ENCODE assay signal across 8 mouse cellular contexts in the genomic region with DNA sequence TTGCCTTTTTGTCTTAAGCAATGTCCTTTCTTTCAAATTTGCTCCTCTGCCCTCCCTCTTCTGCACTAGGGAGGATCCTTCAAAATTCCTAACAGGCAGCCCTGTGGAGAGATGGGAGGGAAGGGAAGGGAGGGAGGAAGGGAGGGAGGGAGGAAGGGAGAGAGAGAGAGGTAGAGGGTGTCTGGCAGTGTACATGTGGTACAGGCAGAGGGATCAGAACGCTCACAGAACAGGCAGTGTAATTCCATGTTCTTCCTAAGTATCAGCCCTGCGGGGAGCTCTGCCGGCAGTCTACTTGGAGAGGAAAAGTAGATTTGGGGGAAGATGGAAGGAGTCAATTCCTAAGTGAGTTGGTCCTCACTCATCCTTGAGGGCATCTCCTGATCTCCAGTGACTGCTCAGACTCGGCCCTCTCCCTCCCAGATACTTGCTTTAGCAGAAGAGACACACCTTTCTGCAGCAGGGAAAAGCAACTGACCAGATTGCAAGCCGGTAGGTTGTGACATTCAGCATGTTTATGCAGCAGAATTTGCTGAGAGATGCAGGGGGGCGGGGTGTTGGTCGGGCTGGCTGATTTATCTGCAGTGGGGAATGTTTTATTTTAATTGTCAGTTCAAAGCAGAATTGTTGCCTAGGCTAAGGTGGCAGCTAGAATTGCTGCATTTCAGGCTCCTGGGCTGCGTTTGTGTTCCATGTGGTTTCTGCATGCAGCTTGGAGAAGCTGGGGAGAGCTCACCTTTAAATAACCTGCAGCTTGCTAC. TPM values are rescaled to one million over a fixed set of nuclear protein-coding genes. Genes with fewer than 3 reads are reported as not detected.
DNase-seq lines count a peak whose midpoint lies in the region; ATAC-seq and TF ChIP-seq lines count a peak whose summit lies in the region.

A gene (plus strand): TSS at position 190 of the 761 bp plus-strand sequence.

- H3K36me3 ChIP-seq in forebrain, postnatal 0 days (ENCODE audit: insufficient read depth), result no peaks in the 10 kb centered on the region
- H3K36me3 ChIP-seq in hindbrain, postnatal 0 days (ENCODE audit: insufficient read depth, low read length), result no peaks in the 10 kb centered on the region
- no peaks in the 10 kb centered on the region for H3K36me3 ChIP-seq in liver, embryonic 16.5 days (ENCODE audit: control insufficient read depth, insufficient read depth)
- H3K36me3 ChIP-seq in stomach, embryonic 15.5 days, result no peaks in the 10 kb centered on the region

- H3K4me1 ChIP-seq in forebrain, postnatal 0 days (ENCODE audit: insufficient read depth), result peaks cover 7% of the 10 kb centered on the region; the same call in 1 of the 2 replicates
- peaks cover 7% of the 10 kb centered on the region; the same call in 1 of the 2 replicates for H3K4me1 ChIP-seq in hindbrain, postnatal 0 days (ENCODE audit: insufficient read depth, low read length)
- no peaks in the 10 kb centered on the region for H3K4me1 ChIP-seq in liver, embryonic 16.5 days (ENCODE audit: control insufficient read depth, low read depth, low read length)
- peaks cover 7% of the 10 kb centered on the region for H3K4me1 ChIP-seq in stomach, embryonic 15.5 days

- no peaks in the 10 kb centered on the region for H3K9me3 ChIP-seq in forebrain, postnatal 0 days (ENCODE audit: low read length)
- no peaks in the 10 kb centered on the region for H3K9me3 ChIP-seq in hindbrain, postnatal 0 days (ENCODE audit: low read length)
- H3K9me3 ChIP-seq in liver, embryonic 16.5 days (replicated peaks; ENCODE audit: control insufficient read depth, low read length), result no peaks in the 10 kb centered on the region
- no peaks in the 10 kb centered on the region for H3K9me3 ChIP-seq in stomach, embryonic 15.5 days

- ATAC-seq in forebrain, postnatal 0 days, result peak; percentile 84
- peak; percentile 73; the same call in 1 of the 2 replicates for ATAC-seq in hindbrain, postnatal 0 days
- no peak for ATAC-seq in liver, embryonic 16.5 days (ENCODE audit: low read depth)
- ATAC-seq in stomach, embryonic 15.5 days (ENCODE audit: insufficient read depth, low FRiP score, low read depth), result no peak

- DNase-seq in gastrocnemius, postnatal 4 days (ENCODE audit: low spot score in 2 of 2), result no peak
- no peak for DNase-seq in gastrocnemius, adult 8-10 months (ENCODE audit: low spot score in 2 of 2)
- DNase-seq in adrenal gland, postnatal 25 days, result no peak
- peak; percentile 73 for DNase-seq in forebrain, postnatal 0 days
- peak; percentile 54 for DNase-seq in hindbrain, postnatal 0 days (ENCODE audit: low spot score)
- DNase-seq in thymus, postnatal 10 days (ENCODE audit: low spot score in 2 of 2), result no peak

- peak within 1 kb of the TSS; percentile 84 for H3K27ac ChIP-seq in forebrain, postnatal 0 days (ENCODE audit: low read depth, low read length)
- peak within 1 kb of the TSS; percentile 78 for H3K27ac ChIP-seq in hindbrain, postnatal 0 days
- H3K27ac ChIP-seq in liver, embryonic 16.5 days (ENCODE audit: low read length), result no peak within 1 kb of the TSS
- H3K27ac ChIP-seq in stomach, embryonic 15.5 days, result no peak within 1 kb of the TSS

- peak within 1 kb of the TSS; percentile 66 for H3K9ac ChIP-seq in forebrain, postnatal 0 days
- peak within 1 kb of the TSS; percentile 53 for H3K9ac ChIP-seq in hindbrain, postnatal 0 days (replicated peaks; ENCODE audit: low read length)
- H3K9ac ChIP-seq in liver, embryonic 16.5 days (ENCODE audit: low read depth, low read length), result no peak within 1 kb of the TSS
- H3K9ac ChIP-seq in stomach, embryonic 15.5 days, result no peak within 1 kb of the TSS

- no peaks in the 10 kb centered on the region for H3K27me3 ChIP-seq in forebrain, postnatal 0 days (ENCODE audit: insufficient read depth, low read length)
- no peaks in the 10 kb centered on the region for H3K27me3 ChIP-seq in hindbrain, postnatal 0 days (ENCODE audit: insufficient read depth, low read length)
- H3K27me3 ChIP-seq in liver, embryonic 16.5 days (ENCODE audit: control insufficient read depth, insufficient read depth, low read depth, low read length), result no peaks in the 10 kb centered on the region
- no peaks in the 10 kb centered on the region for H3K27me3 ChIP-seq in stomach, embryonic 15.5 days (replicated peaks)

- peak within 1 kb of the TSS; percentile 49 for H3K4me3 ChIP-seq in forebrain, postnatal 0 days (ENCODE audit: low read depth, low read length)
- H3K4me3 ChIP-seq in hindbrain, postnatal 0 days (ENCODE audit: low read length), result peak within 1 kb of the TSS; percentile 42
- H3K4me3 ChIP-seq in liver, embryonic 16.5 days (ENCODE audit: low read depth, low read length), result no peak within 1 kb of the TSS
- H3K4me3 ChIP-seq in stomach, embryonic 15.5 days (replicated peaks), result no peak within 1 kb of the TSS

- 36% methylated on average over 8 of the region's 8 CpGs for WGBS in forebrain, postnatal 0 days
- 30% methylated on average over 8 of the region's 8 CpGs for WGBS in hindbrain, postnatal 0 days
- 42% methylated on average over 8 of the region's 8 CpGs for WGBS in liver, embryonic 16.5 days (ENCODE audit: insufficient replicate concordance)
- WGBS in stomach, embryonic 15.5 days, result 25% methylated on average over 8 of the region's 8 CpGs

- TF ChIP-seq CTCF in forebrain, postnatal 0 days (IDR thresholded peaks at IDR 0.05; ENCODE audit: low read depth), result no peak
- no peak for TF ChIP-seq CTCF in hindbrain, postnatal 0 days (IDR thresholded peaks at IDR 0.05; ENCODE audit: low read depth)

- peak within 1 kb of the TSS; percentile 56 for H3K4me2 ChIP-seq in forebrain, postnatal 0 days (ENCODE audit: low read depth)
- peak within 1 kb of the TSS; percentile 55 for H3K4me2 ChIP-seq in hindbrain, postnatal 0 days (ENCODE audit: low read depth, low read length)
- no peak within 1 kb of the TSS for H3K4me2 ChIP-seq in liver, embryonic 16.5 days (ENCODE audit: low read depth, low read length)
- H3K4me2 ChIP-seq in stomach, embryonic 15.5 days, result 0 out of 2 replicates have a peak within 1 kb of the TSS, but pooled peaks have one; percentile 17

RNA-seq across cellular contexts. Expression of the gene that starts here (rescaled TPM):
- total RNA-seq in gastrocnemius, postnatal 4 days (2021), result 10 to 100 TPM; 32.9 to 38.0 TPM
- 1 to 10 TPM; 2.1 to 3.0 (median 2.6) TPM for total RNA-seq in gastrocnemius, adult 8-10 months (2022)
- 10.3 and 14.6 TPM in 2 replicates for total RNA-seq in adrenal gland, postnatal 25 days (2021)
- 74.5 and 85.8 TPM in 2 replicates for total RNA-seq in forebrain, postnatal 0 days (2014; rRNA removed)
- polyA plus RNA-seq in forebrain, postnatal 0 days (2015; fragmentation: Nextera tagmentation; extraction: Ambion mirVana), result 36.0 and 43.8 TPM in 2 replicates
- total RNA-seq in hindbrain, postnatal 0 days (2014; rRNA removed), result 52.3 and 55.8 TPM in 2 replicates
- 40.2 and 40.7 TPM in 2 replicates for polyA plus RNA-seq in hindbrain, postnatal 0 days (2015; fragmentation: Nextera tagmentation; extraction: Ambion mirVana)
- 16.2 and 19.8 TPM in 2 replicates for polyA plus RNA-seq in liver, embryonic 16.5 days (2015; fragmentation: Nextera tagmentation; extraction: Ambion mirVana)
- 22.9 and 24.4 TPM in 2 replicates for polyA plus RNA-seq in stomach, embryonic 15.5 days (2015; fragmentation: Nextera tagmentation; extraction: Ambion mirVana)

Comparison
In these comparisons a context has a peak if more than half of its experiments do, and no peak if none do; other contexts are left out.
1. DNase-seq: peak in forebrain, postnatal 0 days (single experiment) and hindbrain, postnatal 0 days (single experiment); none in gastrocnemius, postnatal 4 days (0 of 2), gastrocnemius, adult 8-10 months (0 of 2), adrenal gland, postnatal 25 days (single experiment) and thymus, postnatal 10 days (0 of 2).
2. ATAC-seq: peak in forebrain, postnatal 0 days (single experiment) and hindbrain, postnatal 0 days (single experiment); none in liver, embryonic 16.5 days (single experiment) and stomach, embryonic 15.5 days (single experiment).
3. H3K27ac ChIP-seq: peak in forebrain, postnatal 0 days (single experiment) and hindbrain, postnatal 0 days (single experiment); none in liver, embryonic 16.5 days (single experiment) and stomach, embryonic 15.5 days (single experiment).
4. H3K4me3 ChIP-seq: peak in forebrain, postnatal 0 days (single experiment) and hindbrain, postnatal 0 days (single experiment); none in liver, embryonic 16.5 days (single experiment) and stomach, embryonic 15.5 days (single experiment).
5. H3K9ac ChIP-seq: peak in forebrain, postnatal 0 days (single experiment) and hindbrain, postnatal 0 days (single experiment); none in liver, embryonic 16.5 days (single experiment) and stomach, embryonic 15.5 days (single experiment).